Mouse (Mus musculus) stomach, embryonic 14.5 days (tissue): ENCODE measurements around the gene Col6a3. TPM values are rescaled to one million over a fixed set of nuclear protein-coding genes. Genes with fewer than 3 reads are reported as not detected.

ENCODE experiments used
- ATAC-seq: fragments of 200-750 bp; cut with Nextera tagmentation; 2 replicates; pipeline ENCODE4 v1.8.0; 2017; ENCODE audit warnings: low read depth, moderate TSS enrichment; ENCODE audit not compliant: insufficient number of reproducible peaks, insufficient read depth, low FRiP score
- H3K27ac ChIP-seq: fragments of 300-500 bp; sonication (generic); 2 replicates; pipeline ENCODE4 v1.5.1; 2014; ENCODE audit warnings: mild to moderate bottlenecking, low read length, moderate library complexity, mixed read lengths
- H3K27me3 ChIP-seq: fragments of 300-500 bp; sonication (generic); 2 replicates; pipeline ENCODE4 v1.6.1; 2014; ENCODE audit warnings: low read length, control low read depth, mixed read lengths; ENCODE audit not compliant: control insufficient read depth, insufficient read depth
- H3K36me3 ChIP-seq: fragments of 300-500 bp; sonication (generic); 2 replicates; pipeline ENCODE4 v1.6.1; 2014; ENCODE audit warnings: mild to moderate bottlenecking, control low read depth, low read length, moderate library complexity, mixed read lengths; ENCODE audit not compliant: control insufficient read depth, insufficient read depth
- H3K4me1 ChIP-seq: fragments of 300-500 bp; sonication (generic); 2 replicates; pipeline ENCODE4 v1.6.1; 2014; ENCODE audit warnings: low read length, control low read depth, mixed read lengths; ENCODE audit not compliant: control insufficient read depth, insufficient read depth
- H3K4me2 ChIP-seq: fragments of 300-500 bp; sonication (generic); replicated peaks from 2 replicates; pipeline ENCODE4 v1.6.1; 2014; ENCODE audit warnings: low read depth, low read length, control low read depth
- H3K4me3 ChIP-seq: fragments of 300-500 bp; sonication (generic); 2 replicates; pipeline ENCODE4 v1.5.1; 2014; ENCODE audit warnings: low read depth, low read length, control low read depth
- H3K9ac ChIP-seq: fragments of 300-500 bp; sonication (generic); replicated peaks from 2 replicates; pipeline ENCODE4 v1.6.1; 2014; ENCODE audit warnings: low read depth, mild to moderate bottlenecking, control low read depth, low read length, moderate library complexity, mixed read lengths
- H3K9me3 ChIP-seq: fragments of 300-500 bp; sonication (generic); 2 replicates; pipeline ENCODE4 v1.6.1; 2016; ENCODE audit warnings: low read depth, low read length, control low read depth; ENCODE audit not compliant: control insufficient read depth
- WGBS: fragments of 180-500 bp; shearing (Covaris S2); extraction: QIAGEN DNeasy Blood & Tissue Kit; methylation state at CpG from one replicate; pipeline ENCODE4 v1.1.7; 2014; 5-methylcytosine and 5-hydroxymethylcytosine counted together
- polyA plus RNA-seq: library from polyadenylated mRNA; unstranded; fragments of >200 nt; fragmentation: Nextera tagmentation; extraction: Ambion mirVana; gene quantifications from 2 replicates; pipeline ENCODE4 v1.2.1, GENCODE M21; 2014

Gene Col6a3
- polyA plus RNA-seq, 1 experiment from 2014 or later: 133 TPM

DNA sequence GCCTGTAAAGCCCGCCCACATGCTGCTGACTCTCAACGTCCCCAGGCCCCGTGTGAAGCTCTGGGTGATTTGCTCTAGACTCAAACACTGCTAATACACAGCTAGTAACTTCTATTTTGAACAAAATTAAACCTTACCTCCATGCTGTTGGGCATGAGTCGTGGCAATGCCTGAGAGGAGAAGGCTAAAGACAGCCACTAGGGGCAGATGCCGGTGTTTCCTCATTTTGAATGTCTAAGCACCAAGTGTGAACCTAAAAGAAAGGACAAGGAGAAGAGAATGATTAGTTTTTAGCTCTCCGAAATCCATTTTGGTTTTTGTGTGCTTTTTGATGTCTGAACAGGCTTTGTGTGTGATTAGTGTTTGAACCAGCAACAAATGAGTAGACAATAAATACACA lies 13.8 kb downstream of the Col6a3 start:
- Histone ChIP-seq H3K9me3 (no peaks in the 10 kb centered on the region), H3K4me2 (no peak overlapping the region), H3K36me3 (no peaks in the 10 kb centered on the region; the same call in 1 of the 2 replicates), H3K4me3 (no peak overlapping the region), H3K27ac (no peak overlapping the region), H3K4me1 (no peaks in the 10 kb centered on the region), H3K9ac (no peak overlapping the region), H3K27me3 (no peaks in the 10 kb centered on the region)
- 64% methylated on average over 6 of the region's 6 CpGs for WGBS
- no peak for ATAC-seq

DNA sequence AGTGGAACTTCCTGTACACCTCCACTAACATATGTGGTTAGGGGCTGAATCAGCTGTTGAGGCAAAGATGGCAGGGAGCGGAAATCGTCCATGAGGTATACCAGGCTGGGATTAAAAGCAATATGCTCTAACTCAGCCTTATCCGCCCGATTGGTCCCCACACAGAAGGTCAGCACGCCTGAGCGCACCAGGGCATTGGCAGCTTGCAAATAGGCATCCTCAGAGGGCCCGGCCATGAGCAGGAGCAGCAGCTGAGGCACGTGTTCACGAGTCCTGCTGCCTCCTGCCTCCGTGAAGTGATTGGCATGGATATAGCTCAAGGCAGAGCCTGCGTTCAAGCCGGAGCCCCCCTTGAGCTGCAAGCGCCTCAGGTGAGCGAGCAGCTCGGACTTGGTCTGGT lies 30.5 kb downstream of the Col6a3 start:
- 91% methylated on average over 15 of the region's 15 CpGs for WGBS
- H3K4me2 ChIP-seq: no peak overlapping the region
- H3K27ac ChIP-seq: no peak overlapping the region
- H3K4me1 ChIP-seq: no peaks in the 10 kb centered on the region
- no peaks in the 10 kb centered on the region for H3K27me3 ChIP-seq
- H3K9ac ChIP-seq: no peak overlapping the region
- H3K9me3 ChIP-seq: no peaks in the 10 kb centered on the region
- no peak overlapping the region for H3K4me3 ChIP-seq
- no peak for ATAC-seq
- H3K36me3 ChIP-seq: no peaks in the 10 kb centered on the region; the same call in 1 of the 2 replicates

DNA sequence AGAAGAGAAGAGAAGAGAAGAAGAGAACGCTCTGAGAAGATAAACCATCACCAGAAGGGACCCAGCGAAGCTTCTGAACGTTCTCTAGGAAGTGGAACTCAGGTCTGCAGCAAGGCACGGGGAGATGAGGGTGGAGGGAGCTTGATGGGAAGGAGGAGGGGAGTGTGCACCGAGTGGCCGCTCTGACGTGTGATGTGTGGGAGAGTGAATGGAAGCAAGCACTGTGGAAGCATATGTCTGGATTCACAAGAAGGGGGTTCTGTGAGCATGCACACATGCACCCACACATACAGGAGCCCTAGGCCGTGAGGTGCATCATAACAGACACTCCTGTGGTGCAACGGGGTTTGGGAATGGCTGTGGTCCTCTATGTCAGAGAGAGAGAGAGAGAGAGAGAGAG lies 34.8 kb downstream of the Col6a3 start:
- Histone ChIP-seq H3K4me2 (no peak overlapping the region), H3K9ac (no peak overlapping the region), H3K9me3 (no peaks in the 10 kb centered on the region), H3K4me1 (no peaks in the 10 kb centered on the region), H3K27ac (no peak overlapping the region), H3K36me3 (no peaks in the 10 kb centered on the region; the same call in 1 of the 2 replicates), H3K27me3 (no peaks in the 10 kb centered on the region), H3K4me3 (no peak overlapping the region)
- 71% methylated on average over 9 of the region's 9 CpGs for WGBS
- no peak for ATAC-seq

DNA sequence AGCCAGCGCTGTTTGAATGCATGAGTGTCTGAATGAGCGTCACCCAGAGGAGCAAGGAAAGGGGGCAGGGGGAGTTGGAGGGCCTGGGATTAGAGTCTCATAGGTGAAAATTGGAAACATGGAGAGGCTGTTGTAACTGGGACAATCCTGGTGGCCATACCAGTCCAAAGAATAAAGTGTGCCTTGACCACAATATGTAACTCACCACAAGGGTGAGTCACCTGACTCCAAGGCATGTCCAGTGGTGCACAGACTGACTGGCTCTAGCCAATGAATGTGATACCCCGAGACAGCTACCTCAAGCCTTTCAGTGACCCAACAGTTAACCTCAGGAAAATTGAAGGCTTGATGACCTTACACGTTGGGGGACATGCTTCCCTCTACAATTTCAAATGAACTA lies 40.7 kb downstream of the Col6a3 start:
- Histone ChIP-seq H3K4me2 (no peak overlapping the region), H3K27ac (no peak overlapping the region), H3K4me3 (no peak overlapping the region), H3K9me3 (no peaks in the 10 kb centered on the region), H3K4me1 (no peaks in the 10 kb centered on the region), H3K9ac (no peak overlapping the region), H3K27me3 (no peaks in the 10 kb centered on the region), H3K36me3 (peaks cover 29% of the 10 kb centered on the region)
- no peak for ATAC-seq
- WGBS: 87% methylated on average over 4 of the region's 4 CpGs

DNA sequence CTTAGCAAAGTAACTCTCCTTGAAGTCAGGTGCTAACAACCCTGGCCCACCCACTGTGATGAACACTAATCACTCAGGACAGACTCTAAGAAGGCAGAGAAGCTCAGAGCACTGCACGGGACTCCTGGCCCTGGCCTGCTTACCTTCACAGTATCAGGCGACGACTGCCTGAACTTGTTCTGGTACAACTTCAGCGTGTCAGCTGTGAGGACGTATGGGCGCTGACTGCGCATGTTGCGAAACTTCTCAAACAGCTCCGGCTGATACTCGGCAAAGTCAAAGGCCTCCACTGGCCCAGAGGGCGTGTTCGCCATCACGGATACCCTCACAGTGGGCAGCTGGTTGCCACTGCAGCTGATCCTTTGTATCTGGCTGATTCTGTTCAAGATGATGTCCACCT lies 42.7 kb downstream of the Col6a3 start:
- no peak for ATAC-seq
- WGBS: 69% methylated on average over 13 of the region's 13 CpGs
- H3K36me3 ChIP-seq: peaks cover 35% of the 10 kb centered on the region

DNA sequence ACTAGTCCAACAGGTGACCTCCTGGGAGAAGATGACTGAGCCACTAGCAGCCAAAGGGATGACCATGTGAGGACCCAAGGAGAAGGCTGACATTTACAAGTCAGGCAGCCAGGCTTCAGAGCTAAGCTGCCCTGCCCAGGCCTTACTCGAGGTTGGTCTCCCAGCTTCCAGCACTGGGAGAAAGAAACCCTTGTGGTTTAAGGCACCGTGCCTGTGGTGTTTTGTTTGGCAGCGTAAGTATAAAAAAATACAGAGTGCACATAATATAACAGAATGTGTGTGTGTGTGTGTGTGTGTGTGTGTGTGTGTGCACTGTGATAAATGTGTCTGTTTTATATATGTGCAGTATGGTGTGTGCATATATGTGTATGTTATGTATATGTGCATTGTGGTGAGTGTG lies 43.3 kb downstream of the Col6a3 start:
- no peak for ATAC-seq
- no peaks in the 10 kb centered on the region for H3K27me3 ChIP-seq

More for the DNA sequence above, 42.7 kb downstream of the Col6a3 start:
- Histone ChIP-seq H3K27me3 (no peaks in the 10 kb centered on the region), H3K4me3 (no peak overlapping the region), H3K9me3 (no peaks in the 10 kb centered on the region), H3K9ac (no peak overlapping the region), H3K4me1 (no peaks in the 10 kb centered on the region), H3K4me2 (no peak overlapping the region), H3K27ac (no peak overlapping the region)

DNA sequence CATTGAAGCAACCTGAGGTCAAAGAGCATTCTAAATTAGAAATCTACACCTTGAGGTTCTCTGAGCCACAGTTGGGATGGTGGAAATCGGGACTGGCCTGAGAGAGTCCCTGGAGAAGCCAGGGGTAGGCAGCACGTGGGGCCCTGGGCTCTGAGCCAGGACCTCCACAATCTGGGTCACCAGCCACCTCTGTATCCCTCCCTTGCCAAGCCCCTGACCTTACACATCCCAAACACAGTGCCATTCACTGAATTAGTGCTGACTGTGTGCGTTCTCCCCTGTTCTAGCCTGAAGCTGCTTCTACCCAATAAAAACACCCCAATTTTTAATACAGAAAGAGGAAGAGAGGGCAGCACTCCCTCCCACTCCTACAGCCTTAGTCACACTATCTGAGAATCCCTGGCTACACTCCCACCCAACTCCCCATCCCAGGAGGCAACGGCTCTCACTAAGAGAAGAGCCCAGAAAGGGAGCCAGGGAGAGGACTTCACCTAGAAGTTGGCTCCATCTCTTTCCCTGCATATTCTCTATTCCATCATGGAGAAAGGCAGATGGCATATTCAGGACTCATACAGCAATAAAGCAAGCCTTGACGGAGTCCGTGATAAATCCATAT lies 46.4 kb downstream of the Col6a3 start:
- ATAC-seq: no peak
- WGBS: 77% methylated on average over 6 of the region's 6 CpGs
- no peaks in the 10 kb centered on the region for H3K27me3 ChIP-seq
- no peaks in the 10 kb centered on the region for H3K4me1 ChIP-seq
- H3K9me3 ChIP-seq: no peaks in the 10 kb centered on the region
- peaks cover 40% of the 10 kb centered on the region for H3K36me3 ChIP-seq
- no peak overlapping the region for H3K9ac ChIP-seq
- H3K27ac ChIP-seq: no peak overlapping the region
- H3K4me3 ChIP-seq: no peak overlapping the region
- H3K4me2 ChIP-seq: no peak overlapping the region

More for the DNA sequence above, 43.3 kb downstream of the Col6a3 start:
- WGBS: 90% methylated on average over 3 of the region's 3 CpGs
- no peaks in the 10 kb centered on the region for H3K9me3 ChIP-seq
- no peak overlapping the region for H3K4me3 ChIP-seq
- H3K36me3 ChIP-seq: peaks cover 39% of the 10 kb centered on the region
- H3K4me2 ChIP-seq: no peak overlapping the region
- H3K9ac ChIP-seq: no peak overlapping the region
- no peaks in the 10 kb centered on the region for H3K4me1 ChIP-seq
- H3K27ac ChIP-seq: no peak overlapping the region

DNA sequence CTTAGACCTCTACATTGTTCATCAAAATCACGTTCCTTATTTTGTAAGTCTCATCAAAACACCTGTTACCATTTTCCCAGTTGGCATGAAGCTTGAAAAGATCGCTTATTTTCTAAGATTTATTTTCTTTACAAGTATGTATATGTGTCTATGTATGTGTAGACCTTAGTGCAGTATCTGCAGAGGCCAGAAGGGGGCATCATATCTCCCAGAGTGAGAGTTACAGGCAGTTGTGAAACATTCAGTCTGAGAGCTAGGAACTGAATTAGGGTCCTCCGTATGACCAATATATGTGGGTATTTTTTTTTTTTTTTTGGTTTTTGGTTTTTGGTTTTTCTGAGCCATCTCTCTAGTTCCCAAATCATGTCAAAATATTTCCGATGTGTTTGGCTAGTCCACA lies 50.4 kb downstream of the Col6a3 start:
- no peaks in the 10 kb centered on the region for H3K27me3 ChIP-seq
- H3K9me3 ChIP-seq: no peaks in the 10 kb centered on the region
- no peak overlapping the region for H3K27ac ChIP-seq
- no peak overlapping the region for H3K9ac ChIP-seq
- no peak overlapping the region for H3K4me3 ChIP-seq
- ATAC-seq: no peak
- no peaks in the 10 kb centered on the region for H3K4me1 ChIP-seq
- peaks cover 29% of the 10 kb centered on the region; the same call in 1 of the 2 replicates for H3K36me3 ChIP-seq
- WGBS: 93% methylated on average over 4 of the region's 4 CpGs
- H3K4me2 ChIP-seq: no peak overlapping the region

DNA sequence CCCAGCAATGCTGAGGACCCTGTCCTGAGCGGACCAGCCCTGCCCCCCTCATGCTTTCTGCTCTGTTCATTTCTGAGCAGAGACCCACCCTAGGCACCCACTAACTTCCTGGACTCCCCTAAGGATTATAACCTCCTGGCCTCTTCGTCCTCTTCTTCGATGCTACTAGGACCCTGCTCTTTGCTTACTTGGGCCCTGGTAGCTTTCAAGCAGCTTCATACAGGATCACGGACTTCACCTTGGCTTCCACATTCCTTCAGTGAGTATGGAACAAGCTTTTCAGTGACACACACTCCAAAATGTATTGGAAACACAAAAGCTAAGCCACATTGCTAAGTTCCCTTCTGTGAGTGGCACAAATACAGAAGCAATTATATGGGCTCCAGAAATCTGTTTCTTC lies 52.8 kb downstream of the Col6a3 start:
- no peak for ATAC-seq
- H3K9ac ChIP-seq: no peak overlapping the region
- WGBS: 92% methylated on average over 4 of the region's 4 CpGs
- H3K36me3 ChIP-seq: peaks cover 24% of the 10 kb centered on the region; the same call in 1 of the 2 replicates
- no peaks in the 10 kb centered on the region for H3K27me3 ChIP-seq
- no peaks in the 10 kb centered on the region for H3K4me1 ChIP-seq
- no peak overlapping the region for H3K4me2 ChIP-seq
- no peaks in the 10 kb centered on the region for H3K9me3 ChIP-seq
- no peak overlapping the region for H3K27ac ChIP-seq
- H3K4me3 ChIP-seq: no peak overlapping the region
